ENCODE assay signal across 8 mouse cellular contexts in genomic region chr13:104509561-104510493, GRCm38 (mm10).
A peak's percentile ranks its signal among the peaks of the same experiment; 100 is the strongest.
DNase-seq lines count a peak whose midpoint lies in the region; ATAC-seq and TF ChIP-seq lines count a peak whose summit lies in the region.

No protein-coding gene starts in this region.

- no peaks in the 10 kb centered on the region for H3K4me1 ChIP-seq in liver, embryonic 11.5 days (replicated peaks; ENCODE audit: control insufficient read depth, insufficient read depth, low read length)
- H3K4me1 ChIP-seq in liver, embryonic 12.5 days: no peaks in the 10 kb centered on the region
- H3K4me1 ChIP-seq in hindbrain, postnatal 0 days (ENCODE audit: insufficient read depth, low read length): 0 out of 2 replicates have a peak, but pooled peaks cover 3% of the 10 kb centered on the region

- H3K36me3 ChIP-seq in liver, embryonic 11.5 days (ENCODE audit: control insufficient read depth, insufficient read depth, low read length): no peaks in the 10 kb centered on the region
- no peaks in the 10 kb centered on the region for H3K36me3 ChIP-seq in liver, embryonic 12.5 days
- no peaks in the 10 kb centered on the region for H3K36me3 ChIP-seq in hindbrain, postnatal 0 days (ENCODE audit: insufficient read depth, low read length)

- no peak overlapping the region for H3K9ac ChIP-seq in liver, embryonic 11.5 days (ENCODE audit: low read depth, low read length)
- no peak overlapping the region for H3K9ac ChIP-seq in liver, embryonic 12.5 days
- no peak overlapping the region for H3K9ac ChIP-seq in hindbrain, postnatal 0 days (replicated peaks; ENCODE audit: low read length)

- 0 out of 2 replicates have a peak, but pooled peaks have one; percentile 28 for ATAC-seq in liver, embryonic 11.5 days (replicated peaks; ENCODE audit: low FRiP score)
- no peak for ATAC-seq in liver, embryonic 12.5 days
- peak; percentile 78 for ATAC-seq in hindbrain, postnatal 0 days

- no peak overlapping the region for H3K4me2 ChIP-seq in liver, embryonic 11.5 days
- no peak overlapping the region for H3K4me2 ChIP-seq in liver, embryonic 12.5 days
- H3K4me2 ChIP-seq in hindbrain, postnatal 0 days (ENCODE audit: low read depth, low read length): peak overlapping the region; percentile 39

- WGBS in liver, embryonic 11.5 days: 80% methylated on average over 26 of the region's 26 CpGs
- 72% methylated on average over 26 of the region's 26 CpGs for WGBS in liver, embryonic 12.5 days (ENCODE audit: insufficient replicate concordance)
- 49% methylated on average over 26 of the region's 26 CpGs for WGBS in hindbrain, postnatal 0 days

- H3K4me3 ChIP-seq in liver, embryonic 11.5 days (ENCODE audit: low read depth, low read length): no peak overlapping the region
- H3K4me3 ChIP-seq in liver, embryonic 12.5 days: no peak overlapping the region
- no peak overlapping the region for H3K4me3 ChIP-seq in hindbrain, postnatal 0 days (ENCODE audit: low read length)

- no peak overlapping the region for H3K27ac ChIP-seq in liver, embryonic 11.5 days (ENCODE audit: low read depth, low read length)
- H3K27ac ChIP-seq in liver, embryonic 12.5 days: no peak overlapping the region
- H3K27ac ChIP-seq in hindbrain, postnatal 0 days: peak overlapping the region; percentile 63

- no peaks in the 10 kb centered on the region for H3K9me3 ChIP-seq in liver, embryonic 11.5 days (ENCODE audit: control insufficient read depth, low read length)
- H3K9me3 ChIP-seq in liver, embryonic 12.5 days (replicated peaks): no peaks in the 10 kb centered on the region
- no peaks in the 10 kb centered on the region for H3K9me3 ChIP-seq in hindbrain, postnatal 0 days (ENCODE audit: low read length)

- no peaks in the 10 kb centered on the region for H3K27me3 ChIP-seq in liver, embryonic 11.5 days (replicated peaks; ENCODE audit: control insufficient read depth, insufficient read depth, low read length)
- H3K27me3 ChIP-seq in liver, embryonic 12.5 days (replicated peaks): no peaks in the 10 kb centered on the region
- H3K27me3 ChIP-seq in hindbrain, postnatal 0 days (ENCODE audit: insufficient read depth, low read length): no peaks in the 10 kb centered on the region

- TF ChIP-seq CTCF in hindbrain, postnatal 0 days (IDR thresholded peaks at IDR 0.05; ENCODE audit: low read depth): peak; percentile 33; the same call in 1 of the 2 replicates

- no peak for DNase-seq in liver, embryonic 11.5 days (ENCODE audit: low spot score)
- peak; percentile 76 for DNase-seq in cerebellum, adult 9-11 months
- DNase-seq in gastrocnemius, postnatal 10 days: peak; percentile 74
- DNase-seq in hindbrain, postnatal 0 days (ENCODE audit: low spot score): peak; percentile 53
- DNase-seq in kidney, postnatal 10 days: no peak
- DNase-seq in spleen, postnatal 36 days (ENCODE audit: low spot score in 2 of 2): no peak
- DNase-seq in right cerebral cortex, adult 2 months (ENCODE audit: low spot score in 2 of 2): no peak

Comparison
In these comparisons a context has a peak if more than half of its experiments do, and no peak if none do; other contexts are left out.
1. DNase-seq: peak in cerebellum, adult 9-11 months (single experiment), gastrocnemius, postnatal 10 days (single experiment) and hindbrain, postnatal 0 days (single experiment); none in liver, embryonic 11.5 days (single experiment), kidney, postnatal 10 days (single experiment), spleen, postnatal 36 days (0 of 2) and right cerebral cortex, adult 2 months (0 of 2).